Mouse (Mus musculus) embryo, embryonic 11 days (tissue): ENCODE results near the gene Hebp1.

Experiments used
- DNase-seq: peaks from one replicate; pipeline ENCODE4 v3.0.0-alpha.2; 2015

Gene Hebp1

DNA sequence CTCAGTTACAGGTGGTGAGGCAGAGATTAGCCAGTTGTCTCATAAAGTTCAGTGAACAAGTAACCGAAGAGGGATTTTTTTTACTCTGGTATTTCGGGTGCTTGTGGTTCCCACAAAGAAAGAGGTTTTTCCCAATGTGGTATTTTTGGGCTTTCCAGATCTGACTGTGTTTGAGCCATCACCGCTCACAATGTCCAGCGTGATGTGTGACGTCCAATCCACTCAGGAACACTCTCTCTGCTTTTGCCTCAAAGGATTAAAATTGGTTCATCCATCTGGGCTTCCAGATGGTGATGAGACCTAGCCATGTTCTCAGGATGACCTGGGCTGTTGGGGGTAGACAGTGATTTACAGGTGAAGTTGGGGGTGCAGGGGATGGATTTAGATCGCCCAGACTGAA is 90.8 kb downstream of the Hebp1 start:
- no peak for DNase-seq

GRCm38 (mm10) chr6:135102736-135103303 is 95.0 kb downstream of the Hebp1 start:
- no peak for DNase-seq

GRCm38 (mm10) chr6:135100787-135101472 is 96.9 kb downstream of the Hebp1 start:
- no peak for DNase-seq

DNA sequence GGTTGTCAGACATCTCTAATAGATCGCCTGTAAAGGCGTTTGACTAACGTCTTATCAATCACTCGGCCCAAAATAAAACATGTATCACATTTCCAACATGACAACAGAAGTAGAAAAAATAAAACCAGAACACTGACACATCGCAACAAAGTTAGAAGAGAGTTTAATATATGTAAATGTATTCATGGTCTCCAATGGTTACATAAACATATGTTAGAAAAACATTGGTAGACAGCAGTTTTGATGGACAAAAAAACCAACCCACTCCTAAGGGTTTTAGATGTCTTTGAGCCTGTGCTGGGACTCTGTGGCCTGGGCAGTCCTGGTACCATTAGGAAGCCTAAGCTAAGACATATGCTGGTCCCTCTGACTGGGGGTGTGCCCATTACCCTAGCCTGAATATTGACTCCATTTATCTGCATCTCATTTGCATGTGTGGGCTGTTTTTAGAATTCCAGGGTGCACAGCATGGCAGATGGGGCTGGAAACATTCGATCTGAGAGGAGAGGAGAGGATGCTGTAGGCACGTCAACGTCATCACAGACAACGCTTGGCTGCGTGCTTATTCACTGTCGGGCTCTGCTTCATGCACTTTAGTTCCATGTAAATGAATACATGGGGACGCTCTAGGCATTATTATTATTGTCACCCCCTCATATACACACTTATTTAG is 104.9 kb downstream of the Hebp1 start:
- DNase-seq, result no peak

GRCm38 (mm10) chr6:135090661-135091060 is 107.2 kb downstream of the Hebp1 start:
- no peak for DNase-seq

DNA sequence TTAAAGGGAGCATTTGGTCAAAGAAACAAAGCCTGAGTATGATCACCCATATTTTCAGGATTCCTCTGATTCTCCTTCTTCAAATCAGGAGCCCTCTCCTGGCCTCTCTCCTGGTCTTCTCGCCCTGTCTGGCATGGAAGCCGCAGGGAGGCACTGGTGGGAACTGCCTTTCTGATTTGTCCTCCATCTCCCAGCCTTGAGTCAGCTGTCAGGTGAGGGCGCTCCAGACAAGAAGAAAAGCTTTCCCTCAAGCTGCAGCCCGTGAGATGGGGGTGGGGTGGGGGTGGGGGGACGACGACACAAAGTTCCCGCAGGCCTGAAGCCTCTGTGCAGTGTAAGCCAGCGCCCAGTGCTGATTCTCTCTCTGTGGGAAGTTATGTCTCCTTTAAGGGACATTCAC is 108.0 kb downstream of the Hebp1 start:
- DNase-seq, result peak; percentile 53

GRCm38 (mm10) chr6:135087721-135088451 is 109.9 kb downstream of the Hebp1 start:
- DNase-seq, result peak; percentile 91
